In genomic region chr15:69246190-69246966, GRCm38 (mm10) we compare ENCODE assay signal across 12 mouse cellular contexts.
DNase-seq lines count a peak whose midpoint lies in the region; ATAC-seq and TF ChIP-seq lines count a peak whose summit lies in the region.
"Had no signal": no experiment of that assay in that cellular context is flagged by ENCODE, and none has a peak within 500 bp of the region (broad histone marks: within the 10 kb centered on the region; RNA-seq: fewer than 3 reads in every experiment).

No protein-coding gene starts in this region.

- H3K9me3 ChIP-seq in midbrain, embryonic 14.5 days (ENCODE audit: control insufficient read depth, low read length), result no peaks in the 10 kb centered on the region
- H3K9me3 ChIP-seq in midbrain, embryonic 10.5 days (replicated peaks), result no peaks in the 10 kb centered on the region

- no peak for TF ChIP-seq CTCF in cerebellum, adult 2 months (IDR thresholded peaks at IDR 0.05; ENCODE audit: borderline replicate concordance, insufficient read depth, low read depth, low read length)

- H3K4me2 ChIP-seq in midbrain, embryonic 14.5 days (ENCODE audit: low read length), result no peak overlapping the region

- H3K27ac ChIP-seq in cerebellum, adult 2 months (ENCODE audit: insufficient read depth, low read length), result no peak overlapping the region
- H3K27ac ChIP-seq in midbrain, embryonic 14.5 days (replicated peaks; ENCODE audit: low read depth, low read length), result no peak overlapping the region
- H3K27ac ChIP-seq in midbrain, embryonic 10.5 days (replicated peaks), result no peak overlapping the region
- H3K27ac ChIP-seq: heart, adult 2 months; liver, embryonic 14.5 days had no signal

- no peak overlapping the region for H3K4me3 ChIP-seq in cerebellum, adult 2 months (replicated peaks; ENCODE audit: insufficient read depth, low read depth, low read length)
- H3K4me3 ChIP-seq in midbrain, embryonic 14.5 days (replicated peaks; ENCODE audit: low read depth, low read length), result no peak overlapping the region
- no peak overlapping the region for H3K4me3 ChIP-seq in midbrain, embryonic 10.5 days
- H3K4me3 ChIP-seq: heart, adult 2 months had no signal

- H3K4me1 ChIP-seq in cerebellum, adult 2 months (ENCODE audit: control insufficient read depth, insufficient read depth, low read length), result no peaks in the 10 kb centered on the region
- 0 out of 2 replicates have a peak, but pooled peaks cover 3% of the 10 kb centered on the region for H3K4me1 ChIP-seq in midbrain, embryonic 14.5 days (ENCODE audit: control insufficient read depth, insufficient read depth, low read length)
- no peaks in the 10 kb centered on the region for H3K4me1 ChIP-seq in midbrain, embryonic 10.5 days

- H3K27me3 ChIP-seq in cerebellum, adult 2 months (ENCODE audit: control insufficient read depth, insufficient read depth, low read length), result no peaks in the 10 kb centered on the region
- no peaks in the 10 kb centered on the region for H3K27me3 ChIP-seq in midbrain, embryonic 14.5 days (ENCODE audit: control insufficient read depth, insufficient read depth, low read length)
- H3K27me3 ChIP-seq in midbrain, embryonic 10.5 days (ENCODE audit: low read depth, poor library complexity, severe bottlenecking), result no peaks in the 10 kb centered on the region

- no peaks in the 10 kb centered on the region for H3K36me3 ChIP-seq in midbrain, embryonic 14.5 days (ENCODE audit: control insufficient read depth, insufficient read depth, low read length)
- H3K36me3 ChIP-seq in midbrain, embryonic 10.5 days, result no peaks in the 10 kb centered on the region

- H3K9ac ChIP-seq in midbrain, embryonic 14.5 days (replicated peaks; ENCODE audit: low read length), result no peak overlapping the region
- H3K9ac ChIP-seq: liver, embryonic 14.5 days had no signal

- peak; percentile 8 to 28 for DNase-seq in cerebellum, adult 2 months
- DNase-seq in cerebellum, adult 18-20 months, result no peak
- peak; percentile 71 for DNase-seq in midbrain, embryonic 14.5 days
- no peak for DNase-seq in midbrain, embryonic 10.5 days (ENCODE audit: low spot score)
- DNase-seq in layer of hippocampus, postnatal 10 days (ENCODE audit: low spot score in 2 of 2), result peak; percentile 40 to 70
- peak; percentile 88 to 89 for DNase-seq in right cerebral cortex, postnatal 10 days (ENCODE audit: low spot score in 2 of 2)
- DNase-seq in gastrocnemius, postnatal 36 days, result no peak
- DNase-seq in kidney, adult 11 months, result no peak
- DNase-seq: heart, adult 2 months; kidney, postnatal 36 days had no signal

- peak; percentile 43; the same call in 1 of the 2 replicates for ATAC-seq in midbrain, embryonic 14.5 days (ENCODE audit: low FRiP score, low TSS enrichment)
- ATAC-seq: activated CD4-positive, CD25-positive, alpha-beta regulatory T cell, adult 4 months had no signal

- intact Hi-C loops in gastrocnemius, postnatal 36 days (cut with DNase I), result no loop called here

- 16% methylated on average over 3 of the region's 3 CpGs for WGBS in cerebellum, adult 2 months
- WGBS in midbrain, embryonic 14.5 days, result 41% methylated on average over 3 of the region's 3 CpGs
- WGBS in midbrain, embryonic 10.5 days, result 74% methylated on average over 3 of the region's 3 CpGs

- TF ChIP-seq POLR2A in cerebellum, adult 2 months (IDR thresholded peaks at IDR 0.05; ENCODE audit: borderline replicate concordance, insufficient read depth, low read length), result no peak

Comparison
In these comparisons a context has a peak if more than half of its experiments do, and no peak if none do; other contexts are left out.
1. DNase-seq: peak in cerebellum, adult 2 months (2 of 2), midbrain, embryonic 14.5 days (single experiment), layer of hippocampus, postnatal 10 days (2 of 2) and right cerebral cortex, postnatal 10 days (2 of 2); none in cerebellum, adult 18-20 months (0 of 2), midbrain, embryonic 10.5 days (single experiment), gastrocnemius, postnatal 36 days (0 of 2) and kidney, adult 11 months (single experiment).